ENCODE assay signal across 8 mouse cellular contexts in genomic region chr9:66988888-66989414, GRCm38 (mm10). TPM values are rescaled to one million over a fixed set of nuclear protein-coding genes. Genes with fewer than 3 reads are reported as not detected.
DNase-seq lines count a peak whose midpoint lies in the region; ATAC-seq and TF ChIP-seq lines count a peak whose summit lies in the region.

No protein-coding gene starts in this region.

- 15% methylated on average over 6 of the region's 6 CpGs for WGBS in heart, embryonic 15.5 days
- 14% methylated on average over 6 of the region's 6 CpGs for WGBS in stomach, embryonic 16.5 days

- H3K9me3 ChIP-seq in heart, embryonic 15.5 days (replicated peaks) = no peaks in the 10 kb centered on the region
- H3K9me3 ChIP-seq in stomach, embryonic 16.5 days (replicated peaks; ENCODE audit: control insufficient read depth, low read length) = 0 out of 2 replicates have a peak, but pooled peaks cover 5% of the 10 kb centered on the region

- no peak overlapping the region for H3K4me2 ChIP-seq in heart, embryonic 15.5 days
- 0 out of 2 replicates have a peak overlapping the region, but pooled peaks have one; percentile 20 for H3K4me2 ChIP-seq in stomach, embryonic 16.5 days (ENCODE audit: low read depth, low read length)

- H3K27me3 ChIP-seq in heart, embryonic 15.5 days = no peaks in the 10 kb centered on the region
- H3K27me3 ChIP-seq in stomach, embryonic 16.5 days (ENCODE audit: control insufficient read depth, insufficient read depth, low read length) = no peaks in the 10 kb centered on the region

- peak; percentile 59; the same call in 1 of the 2 replicates for ATAC-seq in heart, embryonic 15.5 days (replicated peaks; ENCODE audit: insufficient number of reproducible peaks, insufficient read depth, low FRiP score, low read depth)
- ATAC-seq in stomach, embryonic 16.5 days (ENCODE audit: insufficient read depth, low FRiP score) = peak; percentile 88
- ATAC-seq in cerebellum, adult (ENCODE audit: insufficient number of reproducible peaks, low FRiP score, low TSS enrichment) = no peak

- H3K27ac ChIP-seq in heart, embryonic 15.5 days = peak overlapping the region; percentile 46
- peak overlapping the region; percentile 68 for H3K27ac ChIP-seq in left cerebral cortex, adult 2 months
- peak overlapping the region; percentile 98 for H3K27ac ChIP-seq in stomach, embryonic 16.5 days (ENCODE audit: low read length)

- no peak for TF ChIP-seq CTCF in left cerebral cortex, adult 2 months (IDR thresholded peaks at IDR 0.05)

- H3K36me3 ChIP-seq in heart, embryonic 15.5 days = no peaks in the 10 kb centered on the region
- H3K36me3 ChIP-seq in stomach, embryonic 16.5 days (ENCODE audit: control insufficient read depth, insufficient read depth, low read length) = no peaks in the 10 kb centered on the region

- intact Hi-C loops in left cerebral cortex, adult 2 months (cut with DNase I) = loop anchor here (10.0 kb wide), 1 partner anchor 474 kb away; the partner anchor contains the start of gene Fbxl22

- H3K9ac ChIP-seq in heart, embryonic 15.5 days = no peak overlapping the region
- H3K9ac ChIP-seq in stomach, embryonic 16.5 days (ENCODE audit: low read length) = no peak overlapping the region

- H3K4me3 ChIP-seq in heart, embryonic 15.5 days = no peak overlapping the region
- no peak overlapping the region for H3K4me3 ChIP-seq in left cerebral cortex, adult 2 months
- H3K4me3 ChIP-seq in stomach, embryonic 16.5 days (replicated peaks; ENCODE audit: low read length) = no peak overlapping the region

- peaks cover 32% of the 10 kb centered on the region for H3K4me1 ChIP-seq in heart, embryonic 15.5 days (replicated peaks)
- peaks cover 36% of the 10 kb centered on the region for H3K4me1 ChIP-seq in stomach, embryonic 16.5 days (ENCODE audit: control insufficient read depth, insufficient read depth, low read length)

- peak; percentile 40 to 57 for DNase-seq in right cerebral cortex, adult 2 months (ENCODE audit: low spot score in 2 of 2)
- DNase-seq in right cerebral cortex, postnatal 25 days = no peak
- peak in 1 of 2 experiments; percentile 29 for DNase-seq in left cerebral cortex, adult 2 months (ENCODE audit: extremely low spot score in 1 of 2, low spot score in 2 of 2)
- DNase-seq in adrenal gland, adult 8-10 months = no peak
- no peak for DNase-seq in spleen, postnatal 14 days (ENCODE audit: low spot score in 2 of 2)

RNA-seq across cellular contexts. Expression of gene Lactb, which starts 13.7 kb away (rescaled TPM):
- 5.6 and 6.0 TPM in 2 replicates for polyA plus RNA-seq in heart, embryonic 15.5 days (2015; fragmentation: Nextera tagmentation; extraction: Ambion mirVana)
- 10 to 100 TPM; 18.8 to 21.7 TPM for total RNA-seq in left cerebral cortex, adult 2 months (2021)
- polyA plus RNA-seq in stomach, embryonic 16.5 days (2015; fragmentation: Nextera tagmentation; extraction: Ambion mirVana) = 6.2 and 7.8 TPM in 2 replicates
- total RNA-seq in adrenal gland, adult 8-10 months (2022) = 10 to 100 TPM; 15.8 to 19.2 (median 17.8) TPM

RNA-seq across cellular contexts. Expression of gene Rps27l, which starts 43.1 kb away (rescaled TPM):
- polyA plus RNA-seq in heart, embryonic 15.5 days (2015; fragmentation: Nextera tagmentation; extraction: Ambion mirVana) = 404 and 516 TPM in 2 replicates
- 10 to 100 TPM; 34.2 to 39.5 TPM for total RNA-seq in left cerebral cortex, adult 2 months (2021)
- 713 and 839 TPM in 2 replicates for polyA plus RNA-seq in stomach, embryonic 16.5 days (2015; fragmentation: Nextera tagmentation; extraction: Ambion mirVana)
- total RNA-seq in adrenal gland, adult 8-10 months (2022) = 100 to 1,000 TPM; 240 to 306 (median 275) TPM

Comparison
In these comparisons a context has a peak if more than half of its experiments do, and no peak if none do; other contexts are left out.
1. DNase-seq: peak in right cerebral cortex, adult 2 months (2 of 2); none in right cerebral cortex, postnatal 25 days (single experiment), adrenal gland, adult 8-10 months (single experiment) and spleen, postnatal 14 days (0 of 2).
2. H3K27ac ChIP-seq: peak in every context shown above with its lines; median percentile 98 in stomach, embryonic 16.5 days; 68 in left cerebral cortex, adult 2 months; 46 in heart, embryonic 15.5 days.
3. RNA of gene Rps27l, which starts 43.1 kb away (total RNA-seq): 240 to 306 TPM in adrenal gland, adult 8-10 months; 34.2 to 39.5 TPM in left cerebral cortex, adult 2 months; every median in the first group is over 4 times any median in the second.